Mouse (Mus musculus) frontal cortex, adult 2 months (tissue): Measurements from ENCODE around the gene Napepld. TPM values are rescaled to one million over a fixed set of nuclear protein-coding genes. Genes with fewer than 3 reads are reported as not detected.
A peak's percentile ranks its signal among the peaks of the same experiment; 100 is the strongest.
"Not testable (repeated sequence)": the region's sequence is repeated elsewhere in the genome, so short reads cannot be mapped to it uniquely, and the experiment has no call there.

Source experiments
- DNase-seq, 2 experiments: peaks; one replicate each; pipeline ENCODE4 v3.0.0; 2022; ENCODE audit warnings: low spot score in 1 of 2; ENCODE audit errors: extremely low spot score in 1 of 2
- polyA plus RNA-seq: library from polyadenylated mRNA; depleted of rRNA; stranded (reverse); fragments of >200 nt; gene quantifications from 2 replicates; pipeline ENCODE4 v1.2.3, GENCODE M21; 2012

Gene Napepld
- polyA plus RNA-seq, 1 experiment = 7.6 TPM

- no peak for DNase-seq
These were observed 28.2 kb downstream of the Napepld start for GRCm38 (mm10) chr5:21672812-21673635.

GRCm38 (mm10) chr5:21669307-21669706, 31.9 kb downstream of the Napepld start:
- DNase-seq = no peak

- no peak for DNase-seq
These were observed 33.7 kb downstream of the Napepld start for GRCm38 (mm10) chr5:21667191-21668137.

GRCm38 (mm10) chr5:21663081-21663480, 38.1 kb downstream of the Napepld start:
- DNase-seq = no peak

- DNase-seq = no peak
These were observed 40.3 kb downstream of the Napepld start for GRCm38 (mm10) chr5:21660850-21661249.

- DNase-seq = peak in 1 of 2 experiments; percentile 91
These were observed 42.4 kb downstream of the Napepld start for GRCm38 (mm10) chr5:21658623-21659395.

GRCm38 (mm10) chr5:21658038-21658437, 43.2 kb downstream of the Napepld start:
- DNase-seq = no peak

- no peak for DNase-seq
These were observed 44.3 kb downstream of the Napepld start for GRCm38 (mm10) chr5:21656912-21657311.

GRCm38 (mm10) chr5:21651885-21652612, 49.1 kb downstream of the Napepld start:
- no peak for DNase-seq

- DNase-seq = no peak
These were observed 50.5 kb downstream of the Napepld start for GRCm38 (mm10) chr5:21650736-21651135.

- peak in 1 of 2 experiments; percentile 12 for DNase-seq
These were observed 55.1 kb downstream of the Napepld start for GRCm38 (mm10) chr5:21646133-21646491.

GRCm38 (mm10) chr5:21645439-21646132, 55.6 kb downstream of the Napepld start, which contains the start of the genes Fbxl13 and Armc10:
Gene Fbxl13 (minus strand): TSS chr5:21645634.
Gene Armc10 (plus strand): TSS chr5:21645813.
- DNase-seq = peak; percentile 91 to 93

GRCm38 (mm10) chr5:21644891-21645438, 56.2 kb downstream of the Napepld start:
- no peak for DNase-seq

- DNase-seq = no peak
These were observed 57.6 kb downstream of the Napepld start for GRCm38 (mm10) chr5:21643606-21644005.

GRCm38 (mm10) chr5:21640961-21641360, 60.2 kb downstream of the Napepld start:
- peak; percentile 45 to 88 for DNase-seq

- DNase-seq = no peak
These were observed 75.3 kb downstream of the Napepld start for GRCm38 (mm10) chr5:21625916-21626315.

- no peak for DNase-seq
These were observed 84.7 kb downstream of the Napepld start for GRCm38 (mm10) chr5:21616450-21617009.

- not testable (repeated sequence) for DNase-seq
These were observed 86.9 kb downstream of the Napepld start for GRCm38 (mm10) chr5:21614299-21614698.
